Mouse (Mus musculus) olfactory bulb, adult 2 months (tissue): ENCODE results near the gene E2f4. TPM values are rescaled to one million over a fixed set of nuclear protein-coding genes. Genes with fewer than 3 reads are reported as not detected.
A peak's percentile ranks its signal among the peaks of the same experiment; 100 is the strongest.

Source experiments
- H3K27ac ChIP-seq: fragments of 200-500 bp; 2 replicates; pipeline ENCODE4 v1.5.1; 2012; ENCODE audit warnings: low read depth, low read length; ENCODE audit not compliant: insufficient read depth
- H3K4me1 ChIP-seq: fragments of 200-500 bp; 2 replicates; pipeline ENCODE4 v1.6.1; 2012; ENCODE audit warnings: low read length; ENCODE audit not compliant: control insufficient read depth, insufficient read depth
- H3K4me3 ChIP-seq: fragments of 200-500 bp; 2 replicates; pipeline ENCODE4 v1.5.1; 2012; ENCODE audit warnings: mild to moderate bottlenecking, low read depth, low read length, moderate library complexity; ENCODE audit not compliant: insufficient read depth
- CTCF ChIP-seq: fragments of 200-500 bp; IDR thresholded peaks from 2 replicates; pipeline ENCODE4 v1.5.1; 2012; ENCODE audit warnings: low read depth, mild to moderate bottlenecking, low read length, moderate library complexity; ENCODE audit not compliant: insufficient read depth
- POLR2A ChIP-seq: fragments of 200-500 bp; IDR thresholded peaks from 2 replicates; pipeline ENCODE4 v1.6.1; 2012; ENCODE audit warnings: mild to moderate bottlenecking, low read depth, low read length, moderate library complexity; ENCODE audit not compliant: insufficient read depth
- WGBS: fragments of 180-500 bp; shearing (Covaris S2); methylation state at CpG from one replicate; pipeline ENCODE4 v1.1.7; 2018; 5-methylcytosine and 5-hydroxymethylcytosine counted together
- polyA plus RNA-seq: library from polyadenylated mRNA; stranded (reverse); fragments of >200 nt; gene quantifications from 2 replicates; pipeline ENCODE4 v1.2.4, GENCODE M21; 2012; ENCODE audit warnings: low replicate concordance; ENCODE audit not compliant: missing spikeins, insufficient read depth, insufficient read length

E2f4 gene
- polyA plus RNA-seq, 1 experiment: not detected

GRCm38 (mm10) chr8:105278911-105279334 lies 18.5 kb upstream of the E2f4 start:
- TF ChIP-seq POLR2A: no peak
- TF ChIP-seq CTCF: no peak
- Histone ChIP-seq H3K4me3 (peak overlapping the region; percentile 29), H3K4me1 (peaks cover 16% of the 10 kb centered on the region), H3K27ac (no peak overlapping the region)
- WGBS: 5% methylated on average over 28 of the region's 28 CpGs

GRCm38 (mm10) chr8:105280567-105280966 lies 16.9 kb upstream of the E2f4 start:
- Histone ChIP-seq H3K27ac (no peak overlapping the region), H3K4me3 (no peak overlapping the region), H3K4me1 (peaks cover 16% of the 10 kb centered on the region)
- TF ChIP-seq CTCF: no peak
- TF ChIP-seq POLR2A: no peak
- WGBS: 83% methylated on average over 3 of the region's 3 CpGs

- H3K4me1 ChIP-seq: peaks cover 11% of the 10 kb centered on the region
- H3K27ac ChIP-seq: no peak overlapping the region
- TF ChIP-seq CTCF: no peak
- no peak for TF ChIP-seq POLR2A
- no peak overlapping the region for H3K4me3 ChIP-seq
- WGBS: 93% methylated on average over 12 of the region's 12 CpGs
These were observed 15.6 kb upstream of the E2f4 start for GRCm38 (mm10) chr8:105281821-105282220.

DNA sequence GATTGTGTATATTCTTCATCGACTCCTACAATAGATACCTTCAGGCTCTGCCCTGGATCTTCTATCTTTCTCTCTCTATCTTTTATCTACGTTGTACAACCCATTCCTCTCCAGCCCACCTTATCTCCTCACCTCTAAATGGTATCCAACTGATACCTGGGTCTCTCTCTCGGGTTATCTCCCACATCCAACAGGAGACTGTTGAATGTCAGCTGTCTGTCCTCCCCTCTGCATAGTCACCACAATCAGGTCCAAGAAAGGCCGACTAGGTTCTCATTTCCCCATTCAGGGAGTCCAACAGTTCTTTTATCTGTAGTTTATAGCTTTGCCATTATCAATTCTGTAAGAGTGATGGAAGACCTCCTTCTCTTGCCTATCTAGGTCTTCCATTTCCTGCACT lies 15.2 kb upstream of the E2f4 start:
- TF ChIP-seq POLR2A (no peak), CTCF (no peak)
- Histone ChIP-seq H3K4me3 (no peak overlapping the region), H3K4me1 (peaks cover 11% of the 10 kb centered on the region), H3K27ac (no peak overlapping the region)
- 95% methylated on average over 4 of the region's 4 CpGs for WGBS

- TF ChIP-seq POLR2A (no peak), CTCF (peak; percentile 47)
- Histone ChIP-seq H3K27ac (no peak overlapping the region), H3K4me3 (no peak overlapping the region), H3K4me1 (peaks cover 11% of the 10 kb centered on the region)
- 49% methylated on average over 23 of the region's 23 CpGs for WGBS
These were observed 14.4 kb upstream of the E2f4 start for GRCm38 (mm10) chr8:105283074-105283473.

GRCm38 (mm10) chr8:105285514-105285913 lies 11.9 kb upstream of the E2f4 start:
- WGBS: 60% methylated on average over 12 of the region's 12 CpGs
- peaks cover 18% of the 10 kb centered on the region for H3K4me1 ChIP-seq
- TF ChIP-seq POLR2A (no peak), CTCF (no peak)
- no peak overlapping the region for H3K27ac ChIP-seq
- no peak overlapping the region for H3K4me3 ChIP-seq

GRCm38 (mm10) chr8:105286907-105287306 lies 10.6 kb upstream of the E2f4 start:
- WGBS: 86% methylated on average over 4 of the region's 4 CpGs
- no peak overlapping the region for H3K27ac ChIP-seq
- H3K4me1 ChIP-seq: peaks cover 22% of the 10 kb centered on the region
- no peak overlapping the region for H3K4me3 ChIP-seq
- TF ChIP-seq POLR2A: no peak
- TF ChIP-seq CTCF: no peak

GRCm38 (mm10) chr8:105288231-105288630 lies 9.2 kb upstream of the E2f4 start:
- peaks cover 22% of the 10 kb centered on the region for H3K4me1 ChIP-seq
- WGBS: 61% methylated on average over 5 of the region's 5 CpGs
- H3K27ac ChIP-seq: no peak overlapping the region
- TF ChIP-seq POLR2A (no peak), CTCF (no peak)
- H3K4me3 ChIP-seq: no peak overlapping the region

- WGBS: under 1% methylated on average over 53 of the region's 53 CpGs
- peak overlapping the region; percentile 73 for H3K4me3 ChIP-seq
- TF ChIP-seq POLR2A: peak; percentile 88
- TF ChIP-seq CTCF: no peak
- H3K27ac ChIP-seq: peak overlapping the region; percentile 78
- H3K4me1 ChIP-seq: peaks cover 22% of the 10 kb centered on the region
These were observed 8.3 kb upstream of the E2f4 start for GRCm38 (mm10) chr8:105288958-105289732.

DNA sequence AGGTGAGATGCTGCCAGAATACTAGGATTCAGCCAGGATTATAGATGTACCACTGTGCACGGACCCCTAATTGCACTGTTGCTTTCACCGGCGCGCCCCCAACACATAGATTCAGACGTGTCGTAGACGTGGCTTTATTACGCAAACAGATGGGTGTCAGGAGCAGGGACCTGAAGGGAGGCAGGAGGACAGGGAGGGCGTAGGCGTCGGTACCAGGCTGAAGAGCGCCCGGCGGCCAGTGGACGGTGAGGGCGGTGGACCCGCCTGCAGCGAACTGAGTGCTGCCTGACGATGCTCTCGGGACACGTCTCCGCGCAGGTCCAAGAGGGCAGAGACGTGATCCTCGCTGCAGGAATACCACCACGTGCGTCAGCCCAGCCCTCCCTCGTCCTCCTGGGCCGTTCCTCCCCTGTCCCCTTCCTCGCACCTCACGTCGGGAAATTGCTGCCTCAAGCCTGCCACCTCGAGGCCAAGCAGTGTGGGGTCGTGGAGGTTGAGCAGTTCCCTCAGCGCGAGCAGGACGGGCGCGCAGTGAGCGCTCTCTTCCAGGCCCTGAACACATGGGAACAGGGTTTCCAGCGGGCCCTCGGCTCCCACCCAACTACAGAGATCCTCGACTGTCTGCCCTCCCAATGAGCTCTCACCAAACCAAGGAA lies 7.5 kb upstream of the E2f4 start, which contains the start of gene 4931428F04Rik:
TSS of gene 4931428F04Rik (minus strand) at position 60 of the 656 bp plus-strand sequence.
- TF ChIP-seq POLR2A: no peak
- H3K4me3 ChIP-seq: peak within 1 kb of the TSS; percentile 73
- H3K27ac ChIP-seq: peak within 1 kb of the TSS; percentile 78
- 3% methylated on average over 43 of the region's 43 CpGs for WGBS
- H3K4me1 ChIP-seq: peaks cover 22% of the 10 kb centered on the region
